Mouse (Mus musculus) right cerebral cortex, postnatal 36 days (tissue): ENCODE data around the gene Cstf3.

Experiments used
- DNase-seq, 2 experiments: peaks; one replicate each; pipeline ENCODE4 v3.0.0; 2022; ENCODE audit warnings: low spot score in 2 of 2, mixed read lengths in 1 of 2

Cstf3 gene

GRCm38 (mm10) chr2:104711585-104712485, 121.5 kb downstream of the Cstf3 start, which contains the start of gene Tcp11l1:
TSS of gene Tcp11l1 (minus strand) at chr2:104712169.
- DNase-seq: peak; percentile 43 to 50

- DNase-seq: no peak
Observed at GRCm38 (mm10) chr2:104712486-104712809, 122.1 kb downstream of the Cstf3 start.

GRCm38 (mm10) chr2:104714254-104714691, 124.0 kb downstream of the Cstf3 start:
- no peak for DNase-seq
